Comparison of ENCODE assay signal across 28 mouse cellular contexts in genomic region chr7:82084473-82084872, GRCm38 (mm10).
A peak's percentile ranks its signal among the peaks of the same experiment; 100 is the strongest.
DNase-seq lines count a peak whose midpoint lies in the region; ATAC-seq and TF ChIP-seq lines count a peak whose summit lies in the region.
"Had no signal": no experiment of that assay in that cellular context is flagged by ENCODE, and none has a peak within 500 bp of the region (broad histone marks: within the 10 kb centered on the region; RNA-seq: fewer than 3 reads in every experiment).

No protein-coding gene starts in this region.

- DNase-seq in lung, postnatal 0 days (ENCODE audit: low spot score), result peak; percentile 7
- DNase-seq in lung, postnatal 4 days, result no peak
- peak; percentile 37 for DNase-seq in embryonic facial prominence, embryonic 14.5 days (ENCODE audit: low spot score)
- DNase-seq in thymus, postnatal 36 days, result no peak
- no peak for DNase-seq in thymus, adult 2 months
- DNase-seq: adrenal gland, adult 2 months; adrenal gland, postnatal 36 days; cerebellum, adult 8-10 months; cerebellum, postnatal 36 days; forebrain, postnatal 0 days; kidney, adult 2 months; kidney, postnatal 36 days; spleen, adult 18-20 months; thymus, postnatal 4 days had no signal

- H3K27ac ChIP-seq in hindbrain, embryonic 16.5 days (ENCODE audit: low read depth, low read length), result no peak overlapping the region
- H3K27ac ChIP-seq in hindbrain, embryonic 13.5 days, result no peak overlapping the region
- H3K27ac ChIP-seq in lung, postnatal 0 days (ENCODE audit: low read length), result no peak overlapping the region
- no peak overlapping the region; the same call in 1 of the 2 replicates for H3K27ac ChIP-seq in embryonic facial prominence, embryonic 14.5 days (replicated peaks; ENCODE audit: low read depth, low read length)
- no peak overlapping the region for H3K27ac ChIP-seq in thymus, adult 2 months (ENCODE audit: control insufficient read depth, insufficient read depth, low read length)
- H3K27ac ChIP-seq: embryonic facial prominence, embryonic 13.5 days; forebrain, embryonic 12.5 days; heart, embryonic 10.5 days; heart, embryonic 15.5 days; hindbrain, embryonic 12.5 days; liver, embryonic 15.5 days; midbrain, embryonic 12.5 days had no signal

- no peaks in the 10 kb centered on the region for H3K27me3 ChIP-seq in hindbrain, embryonic 16.5 days (replicated peaks; ENCODE audit: control insufficient read depth, insufficient read depth, low read length)
- H3K27me3 ChIP-seq in hindbrain, embryonic 13.5 days, result no peaks in the 10 kb centered on the region
- H3K27me3 ChIP-seq in lung, postnatal 0 days (replicated peaks; ENCODE audit: insufficient read depth, low read length), result no peaks in the 10 kb centered on the region
- H3K27me3 ChIP-seq in embryonic facial prominence, embryonic 14.5 days (replicated peaks; ENCODE audit: control insufficient read depth, insufficient read depth, low read length), result no peaks in the 10 kb centered on the region
- no peaks in the 10 kb centered on the region for H3K27me3 ChIP-seq in thymus, adult 2 months (ENCODE audit: control insufficient read depth, insufficient read depth, low read length)
- H3K27me3 ChIP-seq: embryonic facial prominence, embryonic 13.5 days; forebrain, embryonic 12.5 days; heart, embryonic 15.5 days; midbrain, embryonic 12.5 days had no signal

- H3K4me1 ChIP-seq in hindbrain, embryonic 16.5 days (ENCODE audit: control insufficient read depth, insufficient read depth, low read depth, low read length), result no peaks in the 10 kb centered on the region; the same call in 1 of the 2 replicates
- H3K4me1 ChIP-seq in hindbrain, embryonic 13.5 days (replicated peaks), result peaks cover 9% of the 10 kb centered on the region
- no peaks in the 10 kb centered on the region for H3K4me1 ChIP-seq in lung, postnatal 0 days (ENCODE audit: insufficient read depth, low read depth, low read length)
- H3K4me1 ChIP-seq in embryonic facial prominence, embryonic 14.5 days (ENCODE audit: control insufficient read depth, insufficient read depth, low read length), result peaks cover 15% of the 10 kb centered on the region
- H3K4me1 ChIP-seq in thymus, adult 2 months (replicated peaks; ENCODE audit: control insufficient read depth, insufficient read depth, low read length), result no peaks in the 10 kb centered on the region
- H3K4me1 ChIP-seq: liver, embryonic 15.5 days had no signal

- H3K36me3 ChIP-seq in hindbrain, embryonic 16.5 days (ENCODE audit: control insufficient read depth, insufficient read depth, low read length), result no peaks in the 10 kb centered on the region
- no peaks in the 10 kb centered on the region for H3K36me3 ChIP-seq in hindbrain, embryonic 13.5 days
- no peaks in the 10 kb centered on the region for H3K36me3 ChIP-seq in lung, postnatal 0 days (ENCODE audit: insufficient read depth, low read length)
- H3K36me3 ChIP-seq in embryonic facial prominence, embryonic 14.5 days (ENCODE audit: control insufficient read depth, insufficient read depth, low read length), result no peaks in the 10 kb centered on the region
- H3K36me3 ChIP-seq in thymus, adult 2 months (ENCODE audit: control insufficient read depth, insufficient read depth, low read length), result no peaks in the 10 kb centered on the region
- H3K36me3 ChIP-seq: embryonic facial prominence, embryonic 13.5 days; forebrain, embryonic 12.5 days; heart, embryonic 10.5 days; heart, embryonic 15.5 days; hindbrain, embryonic 12.5 days; liver, embryonic 15.5 days; midbrain, embryonic 12.5 days had no signal

- TF ChIP-seq POLR2A in thymus, adult 2 months (IDR thresholded peaks at IDR 0.05; ENCODE audit: control insufficient read depth, extremely low read depth, insufficient read depth, low read length, poor library complexity), result no peak

- H3K9ac ChIP-seq in hindbrain, embryonic 16.5 days (ENCODE audit: low read depth, low read length), result no peak overlapping the region
- no peak overlapping the region for H3K9ac ChIP-seq in hindbrain, embryonic 13.5 days
- no peak overlapping the region for H3K9ac ChIP-seq in lung, postnatal 0 days (replicated peaks; ENCODE audit: low read depth)
- no peak overlapping the region for H3K9ac ChIP-seq in embryonic facial prominence, embryonic 14.5 days (ENCODE audit: low read depth, low read length)
- H3K9ac ChIP-seq: embryonic facial prominence, embryonic 13.5 days; forebrain, embryonic 12.5 days; forebrain, postnatal 0 days; heart, embryonic 15.5 days; hindbrain, embryonic 12.5 days; liver, embryonic 15.5 days; lung, embryonic 14.5 days; midbrain, embryonic 12.5 days had no signal

- ATAC-seq in hindbrain, embryonic 16.5 days, result peak; percentile 37; the same call in 1 of the 2 replicates
- no peak for ATAC-seq in hindbrain, embryonic 13.5 days (ENCODE audit: low FRiP score)
- ATAC-seq in lung, postnatal 0 days, result no peak
- ATAC-seq in embryonic facial prominence, embryonic 14.5 days (ENCODE audit: low read depth), result peak; percentile 65
- ATAC-seq: activated CD4-positive, CD25-positive, alpha-beta regulatory T cell, adult 4 months; CD4-positive, CD25-positive, alpha-beta regulatory T cell, adult 4 months; forebrain, postnatal 0 days; inflammation-experienced regulatory T-cells, adult 6 months had no signal

- 75% methylated on average over 10 of the region's 10 CpGs for WGBS in hindbrain, embryonic 16.5 days
- 78% methylated on average over 10 of the region's 10 CpGs for WGBS in hindbrain, embryonic 13.5 days
- WGBS in lung, postnatal 0 days, result 64% methylated on average over 10 of the region's 10 CpGs
- 48% methylated on average over 10 of the region's 10 CpGs for WGBS in embryonic facial prominence, embryonic 14.5 days
- 95% methylated on average over 10 of the region's 10 CpGs for WGBS in thymus, adult 2 months

- H3K9me3 ChIP-seq in hindbrain, embryonic 16.5 days (ENCODE audit: control insufficient read depth, low read length), result no peaks in the 10 kb centered on the region
- H3K9me3 ChIP-seq in hindbrain, embryonic 13.5 days, result no peaks in the 10 kb centered on the region
- H3K9me3 ChIP-seq in lung, postnatal 0 days (ENCODE audit: low read length), result no peaks in the 10 kb centered on the region
- H3K9me3 ChIP-seq in embryonic facial prominence, embryonic 14.5 days (ENCODE audit: control insufficient read depth, low read length), result no peaks in the 10 kb centered on the region
- H3K9me3 ChIP-seq: embryonic facial prominence, embryonic 13.5 days; forebrain, embryonic 12.5 days; heart, embryonic 10.5 days; heart, embryonic 15.5 days; hindbrain, embryonic 12.5 days; liver, embryonic 15.5 days; midbrain, embryonic 12.5 days had no signal

- TF ChIP-seq EP300 in lung, postnatal 0 days (IDR thresholded peaks at IDR 0.05), result no peak

- no peak for TF ChIP-seq CTCF in lung, postnatal 0 days (IDR thresholded peaks at IDR 0.05)
- no peak for TF ChIP-seq CTCF in thymus, adult 2 months (IDR thresholded peaks at IDR 0.05; ENCODE audit: borderline replicate concordance, control insufficient read depth, extremely low read depth, insufficient read depth, low read length, poor library complexity)

- H3K4me3 ChIP-seq in hindbrain, embryonic 16.5 days (ENCODE audit: low read length), result no peak overlapping the region
- H3K4me3 ChIP-seq in hindbrain, embryonic 13.5 days, result no peak overlapping the region
- H3K4me3 ChIP-seq in lung, postnatal 0 days (ENCODE audit: low read depth, low read length), result no peak overlapping the region
- no peak overlapping the region for H3K4me3 ChIP-seq in embryonic facial prominence, embryonic 14.5 days (ENCODE audit: low read depth, low read length)
- H3K4me3 ChIP-seq in thymus, adult 2 months (ENCODE audit: control insufficient read depth, insufficient read depth, low read length), result no peak overlapping the region
- H3K4me3 ChIP-seq: embryonic facial prominence, embryonic 13.5 days; erythroblast, embryonic 14.5 days; forebrain, embryonic 12.5 days; heart, embryonic 10.5 days; heart, embryonic 15.5 days; hindbrain, embryonic 12.5 days; liver, embryonic 15.5 days; midbrain, embryonic 12.5 days had no signal

- H3K4me2 ChIP-seq in hindbrain, embryonic 16.5 days (ENCODE audit: low read length), result no peak overlapping the region
- no peak overlapping the region for H3K4me2 ChIP-seq in hindbrain, embryonic 13.5 days
- H3K4me2 ChIP-seq in lung, postnatal 0 days (replicated peaks; ENCODE audit: low read depth, low read length), result no peak overlapping the region
- H3K4me2 ChIP-seq in embryonic facial prominence, embryonic 14.5 days (ENCODE audit: low read depth, low read length), result no peak overlapping the region
- H3K4me2 ChIP-seq: embryonic facial prominence, embryonic 13.5 days; forebrain, embryonic 12.5 days; heart, embryonic 15.5 days; hindbrain, embryonic 12.5 days; liver, embryonic 15.5 days; lung, embryonic 14.5 days; midbrain, embryonic 12.5 days had no signal

Comparison
In these comparisons a context has a peak if more than half of its experiments do, and no peak if none do; other contexts are left out.
1. ATAC-seq: peak in hindbrain, embryonic 16.5 days (single experiment) and embryonic facial prominence, embryonic 14.5 days (single experiment); none in hindbrain, embryonic 13.5 days (single experiment) and lung, postnatal 0 days (single experiment).
2. DNase-seq: peak in lung, postnatal 0 days (single experiment) and embryonic facial prominence, embryonic 14.5 days (single experiment); none in lung, postnatal 4 days (0 of 2), thymus, postnatal 36 days (0 of 2) and thymus, adult 2 months (single experiment).